Mouse (Mus musculus) T-helper 1 cell (primary cell): ENCODE results near the gene Cdh13.

ENCODE experiments used
- in situ Hi-C: fragments of 300-600 bp; cut with MboI, MseI; formaldehyde crosslinking; loops from one replicate; pipeline ENCODE4 v1.15.1; 2025; ENCODE audit warnings: high pct_unique_total_duplicates

Cdh13 gene

DNA sequence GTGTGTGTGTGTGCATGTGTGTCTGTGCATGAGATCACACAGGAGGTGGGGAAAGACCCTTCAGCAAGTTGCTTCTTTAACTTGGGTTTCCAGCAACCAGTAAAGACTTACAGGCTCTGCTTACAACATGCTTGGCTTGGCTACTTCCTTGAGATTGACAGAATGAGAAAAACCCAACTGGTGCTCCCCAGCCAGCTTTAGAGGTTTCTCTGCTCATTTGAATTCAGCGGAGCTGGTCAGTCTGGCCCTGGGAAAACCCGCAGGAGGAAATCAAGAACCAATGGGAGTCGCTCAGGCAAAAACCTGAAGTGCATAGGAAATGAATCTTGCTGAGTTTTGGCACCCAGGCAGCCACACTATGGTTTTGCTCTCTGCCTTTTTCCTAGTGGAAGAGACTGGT lies 96.1 kb downstream of the Cdh13 start:
- in situ Hi-C loops: no loop called here

DNA sequence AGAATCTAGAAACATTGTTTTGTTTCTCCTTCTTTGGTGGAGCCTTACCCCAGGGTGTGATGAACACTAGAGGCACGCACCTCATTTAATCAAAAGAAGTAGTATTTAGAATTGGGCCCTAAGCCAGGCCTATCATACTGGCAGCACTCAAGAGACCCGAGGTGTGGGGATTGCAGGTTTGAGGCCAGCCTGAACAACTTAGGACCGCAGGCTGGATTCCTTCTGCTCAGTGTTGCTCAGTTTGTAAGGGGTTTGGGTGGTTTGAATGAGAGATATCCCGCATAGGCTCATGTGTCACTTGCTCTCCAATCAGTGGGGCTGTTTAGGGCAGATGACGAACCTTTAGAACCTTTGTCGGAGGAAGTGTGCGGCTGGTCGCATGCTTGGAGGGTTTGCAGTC lies 96.5 kb downstream of the Cdh13 start:
- in situ Hi-C loops: no loop called here

DNA sequence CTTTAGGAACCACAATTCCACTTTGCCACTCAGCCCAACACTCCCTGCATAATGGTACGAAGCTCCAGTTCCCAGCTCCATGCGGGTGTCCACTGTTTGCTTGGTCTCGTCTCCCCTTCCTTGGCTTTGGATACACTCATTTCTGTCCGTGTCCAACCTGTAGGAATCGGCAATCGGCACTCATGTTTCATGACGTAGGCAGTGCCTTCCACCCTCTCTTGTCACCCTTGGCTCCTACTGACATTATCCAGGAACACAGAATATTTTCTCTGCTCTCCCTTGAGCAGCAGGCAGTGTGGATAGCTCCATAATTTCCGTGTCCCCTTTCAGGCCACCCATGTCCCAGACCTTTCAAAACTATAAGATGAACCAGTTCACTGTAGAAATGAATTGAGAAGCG lies 97.2 kb downstream of the Cdh13 start:
- in situ Hi-C loops: no loop called here

DNA sequence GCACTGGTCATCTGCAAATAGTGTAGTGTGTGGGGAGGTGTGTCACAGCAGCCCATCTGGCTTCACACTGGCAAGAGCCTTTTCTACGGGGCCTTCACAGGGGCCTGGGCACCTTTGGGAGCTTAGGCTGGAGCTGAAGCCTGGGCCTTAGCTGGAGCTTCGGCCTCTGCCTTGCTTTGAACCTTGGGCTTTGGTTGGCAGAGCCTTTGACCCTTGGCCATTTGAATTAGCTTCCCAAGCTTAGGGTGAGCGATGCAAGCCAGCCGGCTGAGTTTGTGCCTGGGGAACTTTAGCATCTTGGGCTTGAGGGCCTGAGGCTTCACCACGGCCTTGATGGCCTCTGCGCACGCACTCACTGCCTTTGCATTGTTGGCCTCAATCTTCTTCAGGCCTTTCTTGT lies 98.1 kb downstream of the Cdh13 start:
- in situ Hi-C loops: no loop called here

GRCm38 (mm10) chr8:118384314-118384713 lies 100.8 kb downstream of the Cdh13 start:
- in situ Hi-C loops: no loop called here

GRCm38 (mm10) chr8:118389456-118389855 lies 105.9 kb downstream of the Cdh13 start:
- in situ Hi-C loops: no loop called here

- in situ Hi-C loops: no loop called here
Measured at GRCm38 (mm10) chr8:118393909-118394650, 110.5 kb downstream of the Cdh13 start.

- in situ Hi-C loops: no loop called here
Measured at GRCm38 (mm10) chr8:118395178-118395577, 111.6 kb downstream of the Cdh13 start.

- in situ Hi-C loops: no loop called here
Measured at GRCm38 (mm10) chr8:118404836-118405235, 121.3 kb downstream of the Cdh13 start.

DNA sequence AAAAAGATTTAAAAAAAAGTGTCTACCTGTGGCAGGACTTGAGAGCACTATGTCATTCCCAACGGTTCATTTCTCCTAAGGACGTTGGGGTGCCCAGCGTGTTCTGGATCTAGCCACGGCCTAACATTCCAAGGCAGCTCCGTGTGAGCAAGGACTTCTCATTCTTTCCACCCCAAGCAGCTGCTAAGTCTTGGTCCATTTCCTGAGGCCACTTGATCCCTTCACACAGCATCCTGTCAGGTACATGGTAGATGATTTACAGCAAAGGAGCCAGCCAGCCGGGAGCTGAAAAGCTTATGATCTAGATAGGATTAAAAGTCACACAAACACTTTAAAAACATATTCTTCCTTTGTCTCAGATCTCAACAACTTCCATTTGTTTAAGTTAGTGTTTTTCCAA lies 123.8 kb downstream of the Cdh13 start:
- in situ Hi-C loops: no loop called here

DNA sequence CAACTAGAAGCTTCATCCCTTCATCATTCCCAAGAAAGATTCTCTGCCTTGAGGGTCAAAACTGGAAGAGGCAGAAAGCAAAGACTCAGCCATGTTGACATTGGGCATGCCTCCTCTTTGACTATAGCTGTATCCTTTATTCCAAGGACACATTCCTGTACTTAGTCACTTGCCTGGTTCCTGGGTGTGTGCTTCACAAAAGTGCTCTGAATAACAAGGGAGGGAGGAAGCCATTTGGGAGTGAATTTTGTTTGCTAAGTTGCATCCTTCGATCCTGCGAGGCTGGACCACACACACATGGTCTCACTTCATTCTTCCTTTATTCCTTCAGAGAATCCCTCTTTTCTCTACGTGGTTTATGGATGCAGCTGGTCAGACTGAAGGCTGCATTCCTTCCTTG lies 125.9 kb downstream of the Cdh13 start:
- in situ Hi-C loops: no loop called here

GRCm38 (mm10) chr8:118410341-118410970 lies 126.9 kb downstream of the Cdh13 start:
- in situ Hi-C loops: no loop called here

DNA sequence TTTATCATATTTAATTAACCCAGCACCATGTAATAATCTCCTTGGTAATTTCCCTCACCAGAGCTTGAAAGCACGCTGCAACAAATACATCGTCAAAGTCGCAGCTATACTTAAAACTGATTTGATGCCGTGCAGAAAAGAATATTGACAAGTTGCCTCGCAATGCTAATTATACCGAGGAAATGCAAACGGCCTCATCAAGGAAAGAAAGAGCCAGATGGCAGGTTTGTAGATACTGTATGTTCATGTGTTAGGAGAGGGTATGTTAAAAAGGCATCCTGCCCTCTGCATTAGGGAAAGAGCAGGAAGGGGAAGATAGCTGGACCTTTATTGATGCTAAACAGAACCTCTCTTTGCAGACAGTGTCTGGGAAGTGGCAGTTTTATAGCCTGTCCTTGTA lies 132.1 kb downstream of the Cdh13 start:
- in situ Hi-C loops: no loop called here

- in situ Hi-C loops: no loop called here
Measured at GRCm38 (mm10) chr8:118416811-118417355, 133.3 kb downstream of the Cdh13 start.

DNA sequence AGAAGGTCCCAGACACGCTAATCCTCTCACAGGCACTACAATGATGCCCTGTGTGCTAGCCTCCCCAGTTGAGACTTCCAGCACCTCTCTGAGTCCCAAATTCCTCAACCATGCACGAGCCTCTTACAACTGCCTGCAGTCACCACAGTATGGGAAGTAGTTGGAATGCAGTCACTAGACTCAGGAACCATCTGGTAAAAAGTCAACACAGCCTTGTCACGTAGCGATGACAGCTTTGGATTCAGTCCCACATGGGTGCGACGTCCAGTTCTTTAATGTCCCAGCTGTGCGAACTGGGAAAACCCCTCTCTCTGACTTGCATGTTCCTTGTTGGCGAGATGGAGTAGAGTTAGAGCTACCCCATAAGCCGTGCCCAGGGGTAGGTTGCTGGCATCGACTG lies 139.1 kb downstream of the Cdh13 start:
- in situ Hi-C loops: no loop called here

- in situ Hi-C loops: no loop called here
Measured at GRCm38 (mm10) chr8:118428941-118429340, 145.4 kb downstream of the Cdh13 start.

DNA sequence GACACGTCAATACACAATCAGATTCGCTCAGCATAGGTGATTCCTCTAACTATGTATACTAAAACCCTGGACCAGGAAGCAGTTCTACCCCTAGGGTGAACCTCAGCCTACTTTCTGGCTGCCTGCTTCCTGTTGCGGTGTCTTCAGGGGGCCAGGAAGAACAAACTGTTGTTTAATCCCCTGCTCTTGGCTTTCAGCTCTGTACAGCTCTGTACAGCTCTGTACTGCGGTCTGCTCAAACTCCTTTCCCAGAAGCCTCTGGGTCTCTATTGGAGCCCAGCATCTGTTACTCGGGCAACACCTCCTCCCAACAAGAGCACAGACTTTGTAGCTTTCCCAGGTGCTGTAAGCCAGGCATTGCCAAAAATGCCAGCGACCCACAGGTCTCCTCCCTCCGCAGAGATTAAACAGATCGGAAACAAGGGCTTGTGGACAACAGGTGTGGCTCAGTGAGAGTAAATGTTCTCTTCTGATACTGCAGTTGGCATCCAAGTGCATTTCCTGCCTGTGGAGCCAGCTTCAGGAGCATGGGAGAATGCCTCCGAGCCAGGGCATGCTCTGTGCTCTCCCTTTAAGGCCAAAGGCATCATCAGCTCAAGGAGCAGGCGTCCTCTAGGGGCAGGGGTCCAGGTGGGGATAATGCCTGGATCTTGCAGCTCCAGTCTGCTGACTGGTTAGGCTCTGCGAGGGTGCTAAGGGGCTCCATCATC lies 148.4 kb downstream of the Cdh13 start:
- in situ Hi-C loops: no loop called here

DNA sequence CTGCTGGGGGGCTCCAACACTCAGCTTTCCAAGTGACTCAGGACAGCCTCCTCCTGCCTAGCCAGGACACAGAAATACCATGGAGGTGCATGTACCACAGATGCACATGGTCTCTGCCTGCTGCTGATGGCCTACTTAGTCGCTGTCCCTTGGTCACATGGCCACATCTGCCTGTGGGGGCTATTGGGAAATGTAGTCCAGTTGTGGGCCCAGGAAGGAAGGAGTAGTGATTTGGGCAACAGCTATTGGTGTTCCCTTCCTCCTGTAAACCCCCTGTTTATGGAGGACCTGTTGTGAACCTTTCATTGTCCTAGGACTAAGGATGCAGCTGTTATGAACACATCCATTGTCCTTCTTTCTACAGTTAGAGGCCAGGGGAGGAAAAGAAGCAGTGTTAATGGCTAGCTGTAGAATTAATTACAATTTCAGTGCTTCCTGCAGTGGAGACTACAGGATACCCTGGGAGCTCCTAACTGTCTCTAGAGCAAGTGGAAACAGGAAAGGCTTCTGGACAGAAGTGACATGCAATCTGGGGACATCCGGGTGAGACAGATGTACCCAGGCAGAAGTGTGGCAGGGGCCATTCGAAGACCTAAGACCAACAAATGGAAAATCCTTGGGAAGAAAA lies 150.1 kb downstream of the Cdh13 start:
- in situ Hi-C loops: no loop called here

DNA sequence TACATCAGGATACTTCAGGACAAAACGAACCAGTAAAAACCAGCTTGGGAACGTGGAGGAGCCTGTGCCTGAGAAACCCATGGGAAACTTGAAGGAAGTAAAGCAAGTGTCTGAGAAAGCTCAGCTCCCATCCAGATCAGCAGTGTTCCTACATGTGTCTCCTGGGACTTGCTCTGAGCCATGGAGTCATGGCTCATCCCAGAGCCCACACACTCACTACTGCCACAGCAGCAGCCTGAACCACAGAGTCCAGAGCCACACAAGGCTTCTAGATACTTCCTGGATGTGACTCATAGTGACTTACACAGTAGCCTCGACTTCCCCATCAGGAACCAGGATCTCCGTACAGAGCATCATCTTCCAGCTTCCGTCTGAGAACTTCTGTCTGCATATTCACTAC lies 153.2 kb downstream of the Cdh13 start:
- in situ Hi-C loops: no loop called here

- in situ Hi-C loops: no loop called here
Measured at GRCm38 (mm10) chr8:118437152-118437551, 153.6 kb downstream of the Cdh13 start.

DNA sequence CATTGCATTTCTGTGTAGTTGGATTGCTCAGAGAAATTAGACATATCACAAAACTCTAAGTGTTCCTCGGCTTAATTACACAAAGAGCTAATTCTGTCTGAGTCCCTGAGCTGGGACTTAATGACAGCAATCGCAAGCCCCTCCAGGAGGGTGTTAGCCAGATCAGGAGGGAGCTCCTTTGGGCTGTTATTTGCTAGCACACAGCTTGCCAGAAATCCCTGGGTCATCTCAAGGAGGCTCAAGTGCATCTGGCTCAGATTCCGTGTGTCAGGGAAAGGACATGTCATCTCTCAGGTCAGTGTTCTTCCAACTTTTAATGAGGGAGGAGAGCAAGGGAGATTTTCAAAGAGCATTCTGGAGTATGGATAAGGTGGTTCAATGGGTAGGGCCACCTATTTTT lies 154.3 kb downstream of the Cdh13 start:
- in situ Hi-C loops: no loop called here

DNA sequence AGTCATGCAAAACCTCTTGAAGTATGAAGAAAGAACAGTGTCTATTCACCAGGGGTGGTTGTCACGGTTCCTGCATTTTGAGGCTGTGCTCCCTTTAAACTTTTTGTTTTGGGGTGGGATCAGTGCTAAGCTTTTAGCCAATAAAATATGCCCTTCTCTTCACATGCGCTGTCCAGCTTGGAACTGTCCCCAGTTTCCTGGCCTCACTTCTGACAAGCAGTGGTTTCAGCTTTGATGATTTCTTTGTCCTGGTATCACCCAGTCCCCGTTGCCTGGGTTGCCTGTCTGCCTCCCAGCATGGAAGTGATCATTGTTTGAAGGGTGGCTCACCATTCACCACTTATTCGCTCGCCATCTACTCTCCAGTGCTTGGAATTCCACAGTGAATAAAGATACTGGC lies 156.3 kb downstream of the Cdh13 start:
- in situ Hi-C loops: no loop called here
